Mouse (Mus musculus) hindbrain, embryonic 12.5 days (tissue): Measurements from ENCODE around the gene Ptger1. TPM values are rescaled to one million over a fixed set of nuclear protein-coding genes. Genes with fewer than 3 reads are reported as not detected.

Experiments used
- ATAC-seq: fragments of 200-750 bp; cut with Nextera tagmentation; 2 replicates; pipeline ENCODE4 v1.8.0; 2017; ENCODE audit warnings: moderate TSS enrichment; ENCODE audit not compliant: low FRiP score
- H3K27ac ChIP-seq: fragments of 300-500 bp; sonication (generic); 2 replicates; pipeline ENCODE4 v1.5.1; 2016; ENCODE audit warnings: mild to moderate bottlenecking
- H3K27me3 ChIP-seq: fragments of 300-500 bp; sonication (generic); 2 replicates; pipeline ENCODE4 v1.6.1; 2016; ENCODE audit warnings: mild to moderate bottlenecking
- H3K36me3 ChIP-seq: fragments of 300-500 bp; sonication (generic); 2 replicates; pipeline ENCODE4 v1.6.1; 2016; ENCODE audit warnings: mild to moderate bottlenecking
- H3K4me1 ChIP-seq: fragments of 300-500 bp; sonication (generic); 2 replicates; pipeline ENCODE4 v1.6.1; 2016
- H3K4me2 ChIP-seq: fragments of 300-500 bp; sonication (generic); replicated peaks from 2 replicates; pipeline ENCODE4 v1.6.1; 2016; ENCODE audit warnings: mild to moderate bottlenecking
- H3K4me3 ChIP-seq: fragments of 300-500 bp; sonication (generic); 2 replicates; pipeline ENCODE4 v1.5.1; 2016; ENCODE audit warnings: mild to moderate bottlenecking
- H3K9ac ChIP-seq: fragments of 300-500 bp; sonication (generic); 2 replicates; pipeline ENCODE4 v1.6.1; 2016; ENCODE audit warnings: mild to moderate bottlenecking, moderate library complexity
- H3K9me3 ChIP-seq: fragments of 300-500 bp; sonication (generic); replicated peaks from 2 replicates; pipeline ENCODE4 v1.6.1; 2016; ENCODE audit warnings: mild to moderate bottlenecking
- WGBS: fragments of 180-500 bp; shearing (Covaris S2); methylation state at CpG from one replicate; pipeline ENCODE4 v1.1.7; 2016; 5-methylcytosine and 5-hydroxymethylcytosine counted together
- polyA plus RNA-seq: library from polyadenylated mRNA; unstranded; fragments of >200 nt; fragmentation: Nextera tagmentation; extraction: Ambion mirVana; gene quantifications from 2 replicates; pipeline ENCODE4 v1.2.1, GENCODE M21; 2016

The Ptger1 gene
- 0.70 and 0.93 TPM in 2 replicates for polyA plus RNA-seq

GRCm38 (mm10) chr8:83665969-83666865 lies at the start of gene Ptger1:
TSS of gene Ptger1 (plus strand) at chr8:83666678.
- H3K4me3 ChIP-seq: no peak within 1 kb of the TSS
- peaks cover 14% of the 10 kb centered on the region for H3K27me3 ChIP-seq
- peak within 1 kb of the TSS; percentile 27; the same call in 1 of the 2 replicates for H3K9ac ChIP-seq
- peak within 1 kb of the TSS; percentile 12; the same call in 1 of the 2 replicates for H3K27ac ChIP-seq
- H3K36me3 ChIP-seq: peaks cover 32% of the 10 kb centered on the region
- ATAC-seq: 0 out of 2 replicates have a peak, but pooled peaks have one; percentile 1
- peaks cover 46% of the 10 kb centered on the region for H3K4me1 ChIP-seq
- 39% methylated on average over 11 of the region's 14 CpGs for WGBS
- H3K4me2 ChIP-seq: no peak within 1 kb of the TSS
- no peaks in the 10 kb centered on the region for H3K9me3 ChIP-seq

- no peak overlapping the region for H3K4me3 ChIP-seq
- no peak for ATAC-seq
- H3K9me3 ChIP-seq: no peaks in the 10 kb centered on the region
- H3K4me2 ChIP-seq: no peak overlapping the region
- H3K27ac ChIP-seq: no peak overlapping the region
- 89% methylated on average over 2 of the region's 2 CpGs for WGBS
- peaks cover 17% of the 10 kb centered on the region for H3K36me3 ChIP-seq
- H3K27me3 ChIP-seq: no peaks in the 10 kb centered on the region
- no peak overlapping the region for H3K9ac ChIP-seq
- 0 out of 2 replicates have a peak, but pooled peaks cover 2% of the 10 kb centered on the region for H3K4me1 ChIP-seq
Observed at GRCm38 (mm10) chr8:83617111-83617510, 49.4 kb upstream of the Ptger1 start.

GRCm38 (mm10) chr8:83618566-83618965 lies 47.9 kb upstream of the Ptger1 start:
- no peak for ATAC-seq

GRCm38 (mm10) chr8:83619568-83620285 lies 46.8 kb upstream of the Ptger1 start:
- Histone ChIP-seq H3K27ac (no peak overlapping the region), H3K36me3 (no peaks in the 10 kb centered on the region), H3K27me3 (no peaks in the 10 kb centered on the region), H3K9ac (no peak overlapping the region), H3K4me1 (0 out of 2 replicates have a peak, but pooled peaks cover 3% of the 10 kb centered on the region), H3K4me3 (no peak overlapping the region), H3K4me2 (no peak overlapping the region), H3K9me3 (no peaks in the 10 kb centered on the region)
- ATAC-seq: no peak
- WGBS: 87% methylated on average over 9 of the region's 9 CpGs

More at GRCm38 (mm10) chr8:83618566-83618965, 47.9 kb upstream of the Ptger1 start:
- H3K9me3 ChIP-seq: no peaks in the 10 kb centered on the region
- H3K4me2 ChIP-seq: no peak overlapping the region
- H3K9ac ChIP-seq: no peak overlapping the region
- H3K27me3 ChIP-seq: no peaks in the 10 kb centered on the region
- H3K4me1 ChIP-seq: 0 out of 2 replicates have a peak, but pooled peaks cover 3% of the 10 kb centered on the region
- no peak overlapping the region for H3K4me3 ChIP-seq
- 92% methylated on average over 2 of the region's 2 CpGs for WGBS
- no peak overlapping the region for H3K27ac ChIP-seq
- H3K36me3 ChIP-seq: 0 out of 2 replicates have a peak, but pooled peaks cover 5% of the 10 kb centered on the region

- Histone ChIP-seq H3K4me1 (0 out of 2 replicates have a peak, but pooled peaks cover 3% of the 10 kb centered on the region), H3K4me2 (peak overlapping the region; percentile 76), H3K36me3 (no peaks in the 10 kb centered on the region), H3K27ac (no peak overlapping the region), H3K4me3 (peak overlapping the region; percentile 35), H3K9me3 (no peaks in the 10 kb centered on the region), H3K9ac (peak overlapping the region; percentile 64), H3K27me3 (no peaks in the 10 kb centered on the region)
- peak; percentile 69 for ATAC-seq
- WGBS: 55% methylated on average over 15 of the region's 15 CpGs
Observed at GRCm38 (mm10) chr8:83621691-83622388, 44.6 kb upstream of the Ptger1 start.

- Histone ChIP-seq H3K27me3 (no peaks in the 10 kb centered on the region), H3K9ac (peak overlapping the region; percentile 64), H3K27ac (no peak overlapping the region), H3K36me3 (no peaks in the 10 kb centered on the region), H3K4me2 (peak overlapping the region; percentile 76), H3K4me3 (peak overlapping the region; percentile 35), H3K4me1 (0 out of 2 replicates have a peak, but pooled peaks cover 3% of the 10 kb centered on the region), H3K9me3 (no peaks in the 10 kb centered on the region)
- ATAC-seq: peak; percentile 95
- WGBS: 10% methylated on average over 23 of the region's 23 CpGs
Observed at GRCm38 (mm10) chr8:83622389-83622989, 44.0 kb upstream of the Ptger1 start.

GRCm38 (mm10) chr8:83623549-83623948 lies 42.9 kb upstream of the Ptger1 start:
- H3K4me3 ChIP-seq: no peak overlapping the region
- no peaks in the 10 kb centered on the region for H3K9me3 ChIP-seq
- 87% methylated on average over 7 of the region's 7 CpGs for WGBS
- no peaks in the 10 kb centered on the region for H3K27me3 ChIP-seq
- no peak overlapping the region for H3K27ac ChIP-seq
- H3K4me2 ChIP-seq: no peak overlapping the region
- 0 out of 2 replicates have a peak, but pooled peaks cover 3% of the 10 kb centered on the region for H3K4me1 ChIP-seq
- no peak for ATAC-seq
- H3K9ac ChIP-seq: no peak overlapping the region
- no peaks in the 10 kb centered on the region for H3K36me3 ChIP-seq

- Histone ChIP-seq H3K36me3 (no peaks in the 10 kb centered on the region), H3K9ac (no peak overlapping the region), H3K4me2 (no peak overlapping the region), H3K4me3 (no peak overlapping the region), H3K9me3 (no peaks in the 10 kb centered on the region), H3K4me1 (0 out of 2 replicates have a peak, but pooled peaks cover 3% of the 10 kb centered on the region), H3K27ac (no peak overlapping the region), H3K27me3 (no peaks in the 10 kb centered on the region)
- ATAC-seq: no peak
- 53% methylated on average over 3 of the region's 3 CpGs for WGBS
Observed at GRCm38 (mm10) chr8:83624739-83625138, 41.7 kb upstream of the Ptger1 start.

- Histone ChIP-seq H3K27ac (no peak overlapping the region), H3K9ac (no peak overlapping the region), H3K36me3 (no peaks in the 10 kb centered on the region), H3K4me1 (0 out of 2 replicates have a peak, but pooled peaks cover 3% of the 10 kb centered on the region), H3K4me3 (no peak overlapping the region), H3K9me3 (no peaks in the 10 kb centered on the region), H3K4me2 (no peak overlapping the region), H3K27me3 (no peaks in the 10 kb centered on the region)
- 90% methylated on average over 6 of the region's 6 CpGs for WGBS
- ATAC-seq: no peak
Observed at GRCm38 (mm10) chr8:83625676-83626299, 40.7 kb upstream of the Ptger1 start.

GRCm38 (mm10) chr8:83632083-83632707 lies 34.3 kb upstream of the Ptger1 start:
- H3K27ac ChIP-seq: no peak overlapping the region
- H3K4me1 ChIP-seq: no peaks in the 10 kb centered on the region
- no peaks in the 10 kb centered on the region for H3K36me3 ChIP-seq
- ATAC-seq: no peak
- no peak overlapping the region for H3K4me2 ChIP-seq
- no peaks in the 10 kb centered on the region for H3K27me3 ChIP-seq
- no peak overlapping the region for H3K4me3 ChIP-seq
- H3K9me3 ChIP-seq: peaks cover 5% of the 10 kb centered on the region; the same call in 1 of the 2 replicates
- no peak overlapping the region for H3K9ac ChIP-seq
- 93% methylated on average over 7 of the region's 7 CpGs for WGBS

- Histone ChIP-seq H3K9ac (no peak overlapping the region), H3K9me3 (peaks cover 5% of the 10 kb centered on the region; the same call in 1 of the 2 replicates)
- 80% methylated on average over 4 of the region's 4 CpGs for WGBS
Observed at GRCm38 (mm10) chr8:83638856-83639255, 27.6 kb upstream of the Ptger1 start.

More at GRCm38 (mm10) chr8:83638856-83639255, 27.6 kb upstream of the Ptger1 start:
- Histone ChIP-seq H3K4me3 (no peak overlapping the region), H3K36me3 (no peaks in the 10 kb centered on the region), H3K27ac (no peak overlapping the region), H3K27me3 (no peaks in the 10 kb centered on the region), H3K4me2 (no peak overlapping the region), H3K4me1 (no peaks in the 10 kb centered on the region)
- ATAC-seq: no peak
